Mouse (Mus musculus) liver, embryonic 14.5 days (tissue): Measurements from ENCODE around the gene Ppp2r5e. TPM values are rescaled to one million over a fixed set of nuclear protein-coding genes. Genes with fewer than 3 reads are reported as not detected.
A peak's percentile ranks its signal among the peaks of the same experiment; 100 is the strongest.
"Not testable (repeated sequence)": the region's sequence is repeated elsewhere in the genome, so short reads cannot be mapped to it uniquely, and the experiment has no call there.

ENCODE experiments used
- ATAC-seq: fragments of 200-750 bp; cut with Nextera tagmentation; 2 replicates; pipeline ENCODE4 v1.8.0; 2017; ENCODE audit warnings: moderate number of reproducible peaks, mild to moderate bottlenecking, moderate library complexity; ENCODE audit not compliant: insufficient read depth
- DNase-seq, 3 experiments: peaks; one replicate each; pipeline ENCODE4 v3.0.0-alpha.2; 2012 to 2013; ENCODE audit warnings: low read depth in 3 of 3, low spot score in 3 of 3
- H3K27ac ChIP-seq: fragments of 300-500 bp; sonication (generic); 2 replicates; pipeline ENCODE4 v1.5.1; 2014; ENCODE audit warnings: moderate library complexity, mild to moderate bottlenecking, control low read depth, inconsistent platforms
- H3K27me3 ChIP-seq: fragments of 300-500 bp; sonication (generic); 2 replicates; pipeline ENCODE4 v1.6.1; 2014; ENCODE audit warnings: mild to moderate bottlenecking, low read length, moderate library complexity; ENCODE audit not compliant: control insufficient read depth, insufficient read depth
- H3K36me3 ChIP-seq: fragments of 300-500 bp; sonication (generic); replicated peaks from 2 replicates; pipeline ENCODE4 v1.6.1; 2014; ENCODE audit warnings: low read depth; ENCODE audit not compliant: control insufficient read depth, insufficient read depth
- H3K4me1 ChIP-seq, 2 experiments: fragments of 200-500 bp in 1 of 2; fragments of 300-500 bp in 1 of 2; sonication (generic) in 1 of 2; replicated peaks; 2 replicates each; pipeline ENCODE4 v1.6.1; 2012 to 2014; ENCODE audit warnings: antibody characterized with exemption in 1 of 2, inconsistent platforms in 1 of 2, low read length in 1 of 2; ENCODE audit not compliant: control insufficient read depth in 2 of 2, insufficient read depth in 2 of 2
- H3K4me2 ChIP-seq: fragments of 300-500 bp; sonication (generic); 2 replicates; pipeline ENCODE4 v1.6.1; 2014; ENCODE audit warnings: low read depth, mild to moderate bottlenecking, control low read depth, moderate library complexity
- H3K4me3 ChIP-seq, 2 experiments: fragments of 200-500 bp in 1 of 2; fragments of 300-500 bp in 1 of 2; sonication (generic) in 1 of 2; 2 replicates each; pipeline ENCODE4 v1.5.1; 2012 to 2014; ENCODE audit warnings: low read depth in 2 of 2, low read length in 2 of 2, mild to moderate bottlenecking in 2 of 2, control low read depth in 1 of 2, inconsistent platforms in 1 of 2, moderate library complexity in 1 of 2; ENCODE audit not compliant: insufficient read depth in 1 of 2
- H3K9ac ChIP-seq: fragments of 300-500 bp; sonication (generic); replicated peaks from 2 replicates; pipeline ENCODE4 v1.6.1; 2014; ENCODE audit warnings: mild to moderate bottlenecking, control low read depth, moderate library complexity
- H3K9me3 ChIP-seq: fragments of 300-500 bp; sonication (generic); 2 replicates; pipeline ENCODE4 v1.6.1; 2016; ENCODE audit warnings: low read length, mixed read lengths; ENCODE audit not compliant: control insufficient read depth
- CTCF ChIP-seq: IDR thresholded peaks from 2 replicates; pipeline ENCODE4 v1.5.1; 2016; ENCODE audit warnings: antibody characterized with exemption, low read depth, control low read depth
- EP300 ChIP-seq: IDR thresholded peaks from 2 replicates; pipeline ENCODE4 v1.6.1; 2016; ENCODE audit warnings: antibody characterized with exemption, low read depth
- WGBS: fragments of 180-500 bp; shearing (Covaris S2); extraction: QIAGEN DNeasy Blood & Tissue Kit; methylation state at CpG from one replicate; pipeline ENCODE4 v1.1.7; 2014; ENCODE audit not compliant: insufficient replicate concordance; 5-methylcytosine and 5-hydroxymethylcytosine counted together
- polyA plus RNA-seq, 2 experiments: library from polyadenylated mRNA; depleted of rRNA in 1 of 2; stranded (reverse) in 1 of 2; unstranded in 1 of 2; fragments of >200 nt; fragmentation: Nextera tagmentation in 1 of 2; extraction: Ambion mirVana in 1 of 2; gene quantifications; 2 replicates each; pipeline versions ENCODE4 v1.2.1 to v1.2.3; 2012 to 2014

The Ppp2r5e gene
- polyA plus RNA-seq, 2 experiments = 5.0 to 6.8 TPM

DNA sequence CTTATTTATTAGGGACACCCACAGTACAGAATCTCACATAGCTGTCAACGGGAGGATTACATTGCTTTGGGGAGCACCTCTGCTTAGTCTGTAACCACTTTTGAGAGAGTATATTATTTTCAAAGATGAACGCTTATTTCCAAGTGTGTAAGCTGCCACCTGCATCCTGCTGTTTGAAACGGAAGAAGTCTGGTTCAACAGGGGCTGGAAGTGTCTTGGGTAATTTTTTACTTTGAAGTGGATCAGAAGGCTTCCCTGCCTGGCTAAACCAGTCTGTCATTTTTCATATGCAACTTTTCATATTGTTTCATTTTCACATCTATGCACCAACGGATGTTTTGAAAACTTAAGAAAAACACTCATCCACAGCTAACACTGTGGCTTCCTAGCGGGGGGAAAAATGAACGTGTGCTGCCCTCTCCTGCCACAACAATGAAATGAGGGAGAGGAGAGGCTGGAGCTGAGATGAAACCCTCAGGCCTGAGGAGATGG, 146.5 kb downstream of the Ppp2r5e start:
- Histone ChIP-seq H3K4me3 (no peak overlapping the region), H3K4me2 (no peak overlapping the region), H3K9ac (no peak overlapping the region), H3K4me1 (no peaks in the 10 kb centered on the region), H3K27ac (no peak overlapping the region), H3K36me3 (peaks cover 8% of the 10 kb centered on the region), H3K9me3 (no peaks in the 10 kb centered on the region), H3K27me3 (no peaks in the 10 kb centered on the region)
- ATAC-seq (no peak), DNase-seq (no peak)
- 54% methylated on average over 6 of the region's 6 CpGs for WGBS
- TF ChIP-seq EP300 (no peak), CTCF (no peak)

GRCm38 (mm10) chr12:75448921-75449320, 147.1 kb downstream of the Ppp2r5e start:
- no peak overlapping the region for H3K4me3 ChIP-seq
- H3K9me3 ChIP-seq = no peaks in the 10 kb centered on the region
- 44% methylated on average over 5 of the region's 5 CpGs for WGBS
- H3K4me1 ChIP-seq = no peaks in the 10 kb centered on the region
- H3K27me3 ChIP-seq = no peaks in the 10 kb centered on the region
- H3K36me3 ChIP-seq = peaks cover 8% of the 10 kb centered on the region
- H3K4me2 ChIP-seq = no peak overlapping the region
- DNase-seq (no peak), ATAC-seq (no peak)
- TF ChIP-seq EP300 (no peak), CTCF (no peak)
- H3K27ac ChIP-seq = no peak overlapping the region
- no peak overlapping the region for H3K9ac ChIP-seq

DNA sequence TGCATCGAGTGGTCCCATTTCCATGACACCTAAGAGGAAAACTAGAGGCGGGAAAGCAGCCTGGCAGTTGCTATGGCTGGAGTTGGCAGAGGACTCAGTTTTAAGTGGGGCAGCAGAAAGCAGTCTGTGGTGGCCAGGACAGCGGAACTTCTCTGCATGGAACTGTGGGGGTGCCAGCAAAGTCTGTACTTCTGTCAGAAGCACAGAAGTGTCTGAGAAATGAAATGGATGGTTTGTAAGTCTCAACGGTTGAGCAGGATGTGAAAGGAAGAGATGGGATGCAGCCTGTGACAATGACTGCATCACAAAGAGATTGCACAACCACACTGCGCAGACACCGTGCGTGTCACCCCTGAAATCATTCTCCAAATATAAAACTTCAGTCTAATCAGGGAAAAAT, 149.8 kb downstream of the Ppp2r5e start:
- no peaks in the 10 kb centered on the region for H3K4me1 ChIP-seq
- H3K4me2 ChIP-seq = no peak overlapping the region
- no peak overlapping the region for H3K27ac ChIP-seq
- no peaks in the 10 kb centered on the region for H3K27me3 ChIP-seq
- no peak for ATAC-seq
- no peaks in the 10 kb centered on the region for H3K9me3 ChIP-seq
- no peak for DNase-seq
- no peak overlapping the region for H3K9ac ChIP-seq
- H3K4me3 ChIP-seq = no peak overlapping the region
- peaks cover 2% of the 10 kb centered on the region; the same call in 1 of the 2 replicates for H3K36me3 ChIP-seq
- WGBS = 73% methylated on average over 7 of the region's 7 CpGs
- TF ChIP-seq EP300 = no peak
- no peak for TF ChIP-seq CTCF

GRCm38 (mm10) chr12:75432400-75432799, 163.6 kb downstream of the Ppp2r5e start:
- not testable (repeated sequence) for H3K27ac ChIP-seq, H3K9ac ChIP-seq, ATAC-seq, DNase-seq, H3K4me1 ChIP-seq, H3K27me3 ChIP-seq, H3K36me3 ChIP-seq, H3K4me2 ChIP-seq, H3K9me3 ChIP-seq, H3K4me3 ChIP-seq
- WGBS = 60% methylated on average over 6 of the region's 6 CpGs

GRCm38 (mm10) chr12:75429685-75430396, 166.2 kb downstream of the Ppp2r5e start:
- 61% methylated on average over 1 of the region's 1 CpGs for WGBS
- no peak overlapping the region for H3K27ac ChIP-seq
- H3K4me2 ChIP-seq = no peak overlapping the region
- no peaks in the 10 kb centered on the region; a peak in 1 of 4 replicates for H3K4me1 ChIP-seq
- H3K27me3 ChIP-seq = no peaks in the 10 kb centered on the region
- H3K9me3 ChIP-seq = no peaks in the 10 kb centered on the region
- H3K4me3 ChIP-seq = no peak overlapping the region
- DNase-seq = no peak
- TF ChIP-seq EP300 = no peak
- TF ChIP-seq CTCF = no peak
- H3K9ac ChIP-seq = no peak overlapping the region
- ATAC-seq = peak; percentile 55
- H3K36me3 ChIP-seq = no peaks in the 10 kb centered on the region
